Mouse (Mus musculus) MEL (cell line): ENCODE data around the gene Tspan13. TPM values are rescaled to one million over a fixed set of nuclear protein-coding genes. Genes with fewer than 3 reads are reported as not detected.

Experiments
- DNase-seq: peaks from one replicate; pipeline ENCODE4 v3.0.0; 2011; ENCODE audit warnings: low read depth, low spot score
- H3K27ac ChIP-seq: 2 replicates; pipeline ENCODE4 v1.5.1; 2012; ENCODE audit warnings: low read depth, mild to moderate bottlenecking, control low read depth, low read length, moderate library complexity; ENCODE audit not compliant: control insufficient read depth
- H3K27me3 ChIP-seq, 2 experiments: fragments of 150-350 bp in 1 of 2; sonication (generic) in 1 of 2; 2 replicates each; pipeline ENCODE4 v1.6.1; 2012; ENCODE audit warnings: low read length in 2 of 2, mild to moderate bottlenecking in 2 of 2, improper control_type of control experiment in 1 of 2, moderate library complexity in 1 of 2; ENCODE audit not compliant: insufficient read depth in 2 of 2, control insufficient read depth in 1 of 2
- H3K36me3 ChIP-seq, 2 experiments: 2 replicates each; pipeline ENCODE4 v1.6.1; 2012 to 2014; ENCODE audit warnings: low read length in 2 of 2, improper control_type of control experiment in 1 of 2, inconsistent platforms in 1 of 2, mild to moderate bottlenecking in 1 of 2; ENCODE audit not compliant: insufficient read depth in 2 of 2, control insufficient read depth in 1 of 2
- H3K4me1 ChIP-seq, 2 experiments: fragments of 150-350 bp in 1 of 2; sonication (generic) in 1 of 2; 2 replicates each; pipeline ENCODE4 v1.6.1; 2012; ENCODE audit warnings: low read length in 2 of 2, improper control_type of control experiment in 1 of 2, mild to moderate bottlenecking in 1 of 2; ENCODE audit not compliant: insufficient read depth in 2 of 2, control insufficient read depth in 1 of 2
- H3K4me3 ChIP-seq, 2 experiments: fragments of 150-350 bp in 1 of 2; sonication (generic) in 1 of 2; 2 replicates each; pipeline ENCODE4 v1.5.1; 2012; ENCODE audit warnings: low read depth in 2 of 2, low read length in 2 of 2, mild to moderate bottlenecking in 2 of 2, moderate library complexity in 2 of 2, control low read depth in 1 of 2, improper control_type of control experiment in 1 of 2; ENCODE audit not compliant: control insufficient read depth in 1 of 2, insufficient read depth in 1 of 2
- H3K79me2 ChIP-seq: 2 replicates; pipeline ENCODE4 v1.6.1; 2012; ENCODE audit warnings: mild to moderate bottlenecking, low read length, moderate library complexity; ENCODE audit not compliant: control insufficient read depth, poor library complexity, insufficient read depth
- H3K9ac ChIP-seq: 2 replicates; pipeline ENCODE4 v1.6.1; 2012; ENCODE audit warnings: low read depth, mild to moderate bottlenecking, control low read depth, low read length, moderate library complexity; ENCODE audit not compliant: control insufficient read depth, poor library complexity, severe bottlenecking
- H3K9me3 ChIP-seq: fragments of 150-350 bp; sonication (generic); replicated peaks from 2 replicates; pipeline ENCODE4 v1.6.1; 2012; ENCODE audit warnings: mild to moderate bottlenecking, low read length, improper control_type of control experiment, moderate library complexity; ENCODE audit not compliant: insufficient read depth
- BHLHE40 ChIP-seq: IDR thresholded peaks from 2 replicates; pipeline ENCODE4 v1.6.1; 2012; ENCODE audit warnings: low read depth, mild to moderate bottlenecking, inconsistent platforms, low read length, improper control_type of control experiment, borderline replicate concordance
- CHD2 ChIP-seq: IDR thresholded peaks from 2 replicates; pipeline ENCODE4 v1.6.1; 2011; ENCODE audit warnings: low read length, improper control_type of control experiment
- CTCF ChIP-seq, 3 experiments: IDR thresholded peaks in 2 of 3; conservative IDR thresholded peaks in 1 of 3; 2 replicates each; pipeline ENCODE4 v1.5.1; 2011 to 2012; ENCODE audit warnings: low read length in 3 of 3, low read depth in 2 of 3, mild to moderate bottlenecking in 2 of 3, improper control_type of control experiment in 1 of 3, inconsistent platforms in 1 of 3, mixed read lengths in 1 of 3, moderate library complexity in 1 of 3; ENCODE audit not compliant: control insufficient read depth in 1 of 3, insufficient read depth in 1 of 3, poor library complexity in 1 of 3, severe bottlenecking in 1 of 3
- E2F4 ChIP-seq: IDR thresholded peaks from 2 replicates; pipeline ENCODE4 v1.6.1; 2011; ENCODE audit warnings: low read depth, low read length, improper control_type of control experiment, borderline replicate concordance
- ETS1 ChIP-seq: IDR thresholded peaks from 2 replicates; pipeline ENCODE4 v1.6.1; 2012; ENCODE audit warnings: low read depth, mild to moderate bottlenecking, inconsistent platforms, low read length, improper control_type of control experiment, moderate library complexity
- GABPA ChIP-seq: IDR thresholded peaks from 2 replicates; pipeline ENCODE4 v1.6.1; 2012; ENCODE audit warnings: low read depth, mild to moderate bottlenecking, inconsistent platforms, low read length, improper control_type of control experiment, moderate library complexity
- GATA1 ChIP-seq: IDR thresholded peaks from 2 replicates; pipeline ENCODE4 v1.6.1; 2011; ENCODE audit warnings: low read depth, low read length, improper control_type of control experiment
- JUND ChIP-seq: IDR thresholded peaks from 2 replicates; pipeline ENCODE4 v1.6.1; 2011; ENCODE audit warnings: low read depth, mild to moderate bottlenecking, improper control_type of control experiment, low read length
- KAT2A ChIP-seq: conservative IDR thresholded peaks from 2 replicates; pipeline ENCODE4 v1.6.1; 2012; ENCODE audit warnings: low read depth, low read length, improper control_type of control experiment, inconsistent platforms
- MAFK ChIP-seq: IDR thresholded peaks from 2 replicates; pipeline ENCODE4 v1.6.1; 2011; ENCODE audit warnings: low read depth, mild to moderate bottlenecking, low read length, improper control_type of control experiment, borderline replicate concordance
- MXI1 ChIP-seq: IDR thresholded peaks from 2 replicates; pipeline ENCODE4 v1.6.1; 2011; ENCODE audit warnings: mild to moderate bottlenecking, low read depth, low read length, improper control_type of control experiment
- MYB ChIP-seq: IDR thresholded peaks from 2 replicates; pipeline ENCODE4 v1.6.1; 2011; ENCODE audit warnings: mild to moderate bottlenecking, low read depth, low read length, improper control_type of control experiment
- POLR2A ChIP-seq, 2 experiments: IDR thresholded peaks; 2 replicates each; pipeline ENCODE4 v1.6.1; 2011 to 2012; ENCODE audit warnings: low read length in 2 of 2, mild to moderate bottlenecking in 2 of 2, control low read depth in 1 of 2, improper control_type of control experiment in 1 of 2, low read depth in 1 of 2, moderate library complexity in 1 of 2; ENCODE audit not compliant: control insufficient read depth in 1 of 2, insufficient read depth in 1 of 2, poor library complexity in 1 of 2
- POLR2AphosphoS2 ChIP-seq: IDR thresholded peaks from 2 replicates; pipeline ENCODE4 v1.6.1; 2011; ENCODE audit warnings: low read length, improper control_type of control experiment
- POLR2AphosphoS5 ChIP-seq: IDR thresholded peaks from 2 replicates; pipeline ENCODE4 v1.6.1; 2012; ENCODE audit warnings: low read depth, borderline replicate concordance, mild to moderate bottlenecking, inconsistent platforms, low read length, moderate library complexity, mixed read lengths
- SIN3A ChIP-seq: IDR thresholded peaks from 2 replicates; pipeline ENCODE4 v1.6.1; 2012; ENCODE audit warnings: low read length, improper control_type of control experiment, inconsistent platforms
- TAL1 ChIP-seq: IDR thresholded peaks from 2 replicates; pipeline ENCODE4 v1.6.1; 2012; ENCODE audit warnings: mild to moderate bottlenecking, inconsistent platforms, low read length, moderate library complexity, mixed read lengths
- TBP ChIP-seq: IDR thresholded peaks from 2 replicates; pipeline ENCODE4 v1.8.0; 2011; ENCODE audit warnings: low read depth, low read length, improper control_type of control experiment
- TCF12 ChIP-seq: IDR thresholded peaks from 2 replicates; pipeline ENCODE4 v1.6.1; 2014; ENCODE audit warnings: low read depth, mild to moderate bottlenecking, inconsistent platforms, low read length, improper control_type of control experiment, moderate library complexity
- UBTF ChIP-seq: IDR thresholded peaks from 2 replicates; pipeline ENCODE4 v1.6.1; 2012; ENCODE audit warnings: low read depth, mild to moderate bottlenecking, inconsistent platforms, low read length, improper control_type of control experiment, moderate library complexity, borderline replicate concordance; ENCODE audit not compliant: insufficient read depth
- ZKSCAN1 ChIP-seq: IDR thresholded peaks from 2 replicates; pipeline ENCODE4 v1.6.1; 2012; ENCODE audit warnings: low read depth, mild to moderate bottlenecking, inconsistent platforms, low read length, improper control_type of control experiment, moderate library complexity
- ZNF384 ChIP-seq: IDR thresholded peaks from 2 replicates; pipeline ENCODE4 v1.6.1; 2012; ENCODE audit warnings: low read depth, mild to moderate bottlenecking, inconsistent platforms, low read length, improper control_type of control experiment
- polyA plus RNA-seq, 2 experiments: library from polyadenylated mRNA; stranded (reverse) in 1 of 2; unstranded in 1 of 2; fragments of >175 nt in 1 of 2; fragments of >200 nt in 1 of 2; gene quantifications; 2 replicates each; pipeline versions ENCODE4 v1.2.1 to v1.2.4; 2012; ENCODE audit warnings: low replicate concordance in 2 of 2, low read depth in 1 of 2; ENCODE audit not compliant: insufficient read length in 2 of 2, insufficient read depth in 1 of 2, missing spikeins in 1 of 2
- total RNA-seq: library from RNA; depleted of rRNA; stranded (reverse); fragments of 300-350 nt; gene quantifications from 2 replicates; pipeline ENCODE4 v1.2.3, GENCODE M21; 2012

Tspan13 gene
- total and polyA plus RNA-seq, 3 experiments = 23.0 to 37.5 TPM; not detected in 1

- H3K27ac ChIP-seq = no peak overlapping the region
- no peaks in the 10 kb centered on the region for H3K27me3 ChIP-seq
- no peaks in the 10 kb centered on the region for H3K9me3 ChIP-seq
- H3K4me3 ChIP-seq = no peak overlapping the region
- 0 out of 2 replicates have a peak, but pooled peaks cover 1% of the 10 kb centered on the region for H3K79me2 ChIP-seq
- TF ChIP-seq TAL1 (peak; percentile 27; the same call in 1 of the 2 replicates), JUND (no peak), CTCF (IDR thresholded peaks at IDR 0.05 in 2 of 3, conservative IDR thresholded peaks at IDR 0.05 in 1 of 3; ENCODE audit: control insufficient read depth in 1 of 3, insufficient read depth in 1 of 3, low read depth in 2 of 3, low read length in 3 of 3, poor library complexity in 1 of 3, severe bottlenecking in 1 of 3) (no peak), UBTF (no peak)
- H3K36me3 ChIP-seq = peaks cover 0 to 8% of the 10 kb centered on the region in 2 experiments; a peak in 2 of 4 replicates
- no peak overlapping the region for H3K9ac ChIP-seq
- no peak for DNase-seq
- peaks cover 0 to 5% of the 10 kb centered on the region in 2 experiments; a peak in 1 of 4 replicates for H3K4me1 ChIP-seq
Observed at GRCm38 (mm10) chr12:36030660-36031363, 11.5 kb downstream of the Tspan13 start.

DNA sequence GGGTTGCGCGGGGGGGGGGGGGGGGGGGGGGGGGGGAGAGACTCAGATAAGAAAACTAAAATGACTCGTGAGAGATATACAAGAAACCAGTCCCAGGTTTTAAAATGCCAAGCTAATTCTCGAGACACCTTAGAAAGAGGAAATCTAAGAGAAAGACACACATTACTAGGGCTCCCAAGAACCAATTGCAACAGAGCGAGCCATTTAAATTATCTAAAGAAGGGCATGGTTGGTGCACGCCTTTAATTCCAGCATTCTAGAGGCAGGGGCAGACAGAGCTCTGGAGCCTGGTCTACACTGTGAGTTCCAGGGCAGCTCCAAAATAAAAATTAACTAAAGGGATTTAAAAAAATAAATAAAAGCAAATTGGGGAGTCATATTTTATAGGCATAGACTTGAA is 12.6 kb downstream of the Tspan13 start:
- Histone ChIP-seq H3K9me3 (no peaks in the 10 kb centered on the region), H3K27ac (peak overlapping the region; percentile 78)
- TF ChIP-seq GATA1 (no peak), MXI1 (peak; percentile 82), TBP (0 out of 2 replicates have a peak, but pooled peaks have one; percentile 50), TCF12 (0 out of 2 replicates have a peak, but pooled peaks have one; percentile 5)
- TF ChIP-seq, all 39 proteins: peak for 3
- Histone ChIP-seq H3K4me1 (peaks cover 0 to 5% of the 10 kb centered on the region in 2 experiments; a peak in 1 of 4 replicates), H3K27me3 (no peaks in the 10 kb centered on the region), H3K79me2 (0 out of 2 replicates have a peak, but pooled peaks cover 1% of the 10 kb centered on the region), H3K9ac (peak overlapping the region; percentile 60), H3K4me3 (peak overlapping the region; percentile 53 to 62), H3K36me3 (peaks cover 0 to 8% of the 10 kb centered on the region in 2 experiments; a peak in 2 of 4 replicates)
- peak; percentile 66 for DNase-seq

GRCm38 (mm10) chr12:36028968-36029645 is 13.2 kb downstream of the Tspan13 start:
- DNase-seq = peak; percentile 37
- 0 out of 2 replicates have a peak, but pooled peaks cover 1% of the 10 kb centered on the region for H3K79me2 ChIP-seq
- peaks cover 0 to 5% of the 10 kb centered on the region in 2 experiments; a peak in 1 of 4 replicates for H3K4me1 ChIP-seq
- peak overlapping the region; percentile 78 for H3K27ac ChIP-seq
- no peaks in the 10 kb centered on the region for H3K9me3 ChIP-seq
- peaks cover 0 to 8% of the 10 kb centered on the region in 2 experiments; a peak in 2 of 4 replicates for H3K36me3 ChIP-seq
- H3K9ac ChIP-seq = peak overlapping the region; percentile 60
- H3K4me3 ChIP-seq = peak overlapping the region; percentile 53 to 62
- TF ChIP-seq POLR2A (IDR thresholded peaks at IDR 0.05; ENCODE audit: control insufficient read depth in 1 of 2, insufficient read depth in 1 of 2, low read depth in 1 of 2, low read length in 2 of 2, poor library complexity in 1 of 2) = no peak
- TF ChIP-seq TAL1 = no peak
- no peak for TF ChIP-seq KAT2A
- TF ChIP-seq MYB = no peak
- no peak for TF ChIP-seq E2F4
- no peak for TF ChIP-seq MAFK
- no peak for TF ChIP-seq POLR2AphosphoS2
- TF ChIP-seq GABPA = no peak
- no peak for TF ChIP-seq ETS1
- no peak for TF ChIP-seq JUND
- TF ChIP-seq POLR2AphosphoS5 = no peak
- no peak for TF ChIP-seq TCF12
- no peak for TF ChIP-seq CHD2
- no peak for TF ChIP-seq GATA1
- no peak for TF ChIP-seq BHLHE40
- TF ChIP-seq SIN3A = no peak
- no peak for TF ChIP-seq ZNF384
- TF ChIP-seq ZKSCAN1 = no peak
- TF ChIP-seq, all 39 proteins: peak for 0
- no peaks in the 10 kb centered on the region for H3K27me3 ChIP-seq
